Mouse (Mus musculus) stomach, embryonic 15.5 days (tissue): ENCODE measurements around the gene Cldn15. TPM values are rescaled to one million over a fixed set of nuclear protein-coding genes. Genes with fewer than 3 reads are reported as not detected.
A peak's percentile ranks its signal among the peaks of the same experiment; 100 is the strongest.

Source experiments
- ATAC-seq: fragments of 200-750 bp; cut with Nextera tagmentation; 2 replicates; pipeline ENCODE4 v1.8.0; 2017; ENCODE audit warnings: low read depth, moderate number of reproducible peaks, moderate TSS enrichment; ENCODE audit not compliant: insufficient read depth, low FRiP score
- H3K27ac ChIP-seq: fragments of 300-500 bp; sonication (generic); 2 replicates; pipeline ENCODE4 v1.5.1; 2015; ENCODE audit warnings: mild to moderate bottlenecking, inconsistent platforms
- H3K27me3 ChIP-seq: fragments of 300-500 bp; sonication (generic); replicated peaks from 2 replicates; pipeline ENCODE4 v1.6.1; 2015; ENCODE audit warnings: inconsistent platforms
- H3K36me3 ChIP-seq: fragments of 300-500 bp; sonication (generic); 2 replicates; pipeline ENCODE4 v1.6.1; 2015; ENCODE audit warnings: inconsistent platforms
- H3K4me1 ChIP-seq: fragments of 300-500 bp; sonication (generic); 2 replicates; pipeline ENCODE4 v1.6.1; 2015; ENCODE audit warnings: inconsistent platforms
- H3K4me2 ChIP-seq: fragments of 300-500 bp; sonication (generic); 2 replicates; pipeline ENCODE4 v1.6.1; 2015; ENCODE audit warnings: mild to moderate bottlenecking, inconsistent platforms
- H3K4me3 ChIP-seq: fragments of 300-500 bp; sonication (generic); replicated peaks from 2 replicates; pipeline ENCODE4 v1.5.1; 2015; ENCODE audit warnings: inconsistent platforms
- H3K9ac ChIP-seq: fragments of 300-500 bp; sonication (generic); 2 replicates; pipeline ENCODE4 v1.6.1; 2015; ENCODE audit warnings: inconsistent platforms
- H3K9me3 ChIP-seq: fragments of 300-500 bp; sonication (generic); 2 replicates; pipeline ENCODE4 v1.6.1; 2016; ENCODE audit warnings: inconsistent platforms
- whole genome bisulfite sequencing: fragments of 180-500 bp; shearing (Covaris S2); methylation state at CpG from one replicate; pipeline ENCODE4 v1.1.7; 2015; 5-methylcytosine and 5-hydroxymethylcytosine counted together
- polyA plus RNA-seq: library from polyadenylated mRNA; unstranded; fragments of >200 nt; fragmentation: Nextera tagmentation; extraction: Ambion mirVana; gene quantifications from 2 replicates; pipeline ENCODE4 v1.2.1, GENCODE M21; 2015

Cldn15 gene
- polyA plus RNA-seq, 1 experiment from 2014 or later: 10.8 TPM

DNA sequence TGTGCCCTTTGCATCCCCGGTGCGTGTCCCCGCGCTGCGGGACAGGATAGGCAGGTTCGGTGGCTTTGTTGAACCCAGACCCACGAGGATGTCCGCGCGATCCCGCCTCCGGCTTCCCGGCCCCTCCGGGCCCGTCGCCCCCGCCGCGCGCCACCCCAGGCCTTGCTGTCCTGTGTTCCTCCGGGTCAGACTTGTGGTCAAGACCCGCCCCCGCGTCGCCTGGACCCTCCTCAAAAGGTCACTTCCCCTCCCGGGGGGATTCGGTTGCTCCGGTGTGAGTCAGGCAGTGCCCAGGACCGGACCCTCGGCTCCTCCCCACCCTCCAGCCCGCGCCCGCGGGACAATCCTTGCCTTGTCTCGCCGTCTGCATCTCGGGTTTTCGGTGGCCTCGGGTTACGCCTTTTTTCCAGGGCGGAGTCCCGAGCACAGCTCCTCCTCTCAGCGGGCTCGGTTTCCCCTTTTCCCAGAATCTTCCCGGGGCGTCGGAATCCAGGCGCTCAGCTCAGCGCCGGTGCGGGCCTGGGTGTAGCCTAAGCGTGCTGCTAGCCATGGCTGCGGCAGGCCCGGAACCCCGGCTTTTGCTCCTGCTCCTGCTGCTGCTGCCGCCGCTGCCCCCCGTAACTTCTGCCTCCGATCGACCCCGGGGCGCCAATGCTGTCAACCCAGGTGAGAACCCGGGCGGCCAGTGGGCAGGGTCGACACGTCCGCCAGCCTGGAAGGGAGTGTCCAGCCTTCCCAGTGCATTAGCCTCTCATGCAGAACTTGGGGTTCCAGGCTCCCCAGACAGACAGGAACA, 20.9 kb downstream of the Cldn15 start:
- peak overlapping the region; percentile 88 for H3K4me2 ChIP-seq
- H3K27me3 ChIP-seq: no peaks in the 10 kb centered on the region
- peak; percentile 63 for ATAC-seq
- peaks cover 25% of the 10 kb centered on the region for H3K36me3 ChIP-seq
- under 1% methylated on average over 67 of the region's 67 CpGs for WGBS
- H3K9me3 ChIP-seq: no peaks in the 10 kb centered on the region
- H3K4me1 ChIP-seq: 0 out of 2 replicates have a peak, but pooled peaks cover 11% of the 10 kb centered on the region
- peak overlapping the region; percentile 73 for H3K9ac ChIP-seq
- peak overlapping the region; percentile 78 for H3K4me3 ChIP-seq
- peak overlapping the region; percentile 96 for H3K27ac ChIP-seq

DNA sequence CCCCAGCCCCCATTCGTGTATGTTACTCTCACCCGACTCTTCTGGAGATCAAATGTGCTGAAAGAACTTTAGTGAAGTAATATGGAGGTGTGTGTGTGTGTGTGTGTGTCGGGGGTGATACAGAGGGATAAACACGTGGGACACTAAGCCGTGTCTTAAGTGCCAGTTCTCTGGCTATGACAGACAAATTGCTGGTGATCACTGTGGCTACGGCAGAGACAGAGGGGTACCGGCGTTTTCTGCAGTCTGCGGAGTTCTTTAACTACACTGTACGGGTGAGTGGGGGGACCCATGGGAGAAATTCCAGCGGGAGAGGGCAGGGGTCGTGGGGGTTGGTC, 21.5 kb downstream of the Cldn15 start, which contains the start of gene Znhit1:
Gene Znhit1, minus strand, starts transcription at position 88 of the 338 bp plus-strand sequence.
- peak within 1 kb of the TSS; percentile 78 for H3K4me3 ChIP-seq
- H3K27ac ChIP-seq: peak within 1 kb of the TSS; percentile 96
- H3K4me1 ChIP-seq: 0 out of 2 replicates have a peak, but pooled peaks cover 11% of the 10 kb centered on the region
- 3% methylated on average over 12 of the region's 12 CpGs for WGBS
- peak within 1 kb of the TSS; percentile 88 for H3K4me2 ChIP-seq
- H3K9ac ChIP-seq: peak within 1 kb of the TSS; percentile 73
- no peak for ATAC-seq
- H3K9me3 ChIP-seq: no peaks in the 10 kb centered on the region
- peaks cover 31% of the 10 kb centered on the region for H3K36me3 ChIP-seq
- H3K27me3 ChIP-seq: no peaks in the 10 kb centered on the region

DNA sequence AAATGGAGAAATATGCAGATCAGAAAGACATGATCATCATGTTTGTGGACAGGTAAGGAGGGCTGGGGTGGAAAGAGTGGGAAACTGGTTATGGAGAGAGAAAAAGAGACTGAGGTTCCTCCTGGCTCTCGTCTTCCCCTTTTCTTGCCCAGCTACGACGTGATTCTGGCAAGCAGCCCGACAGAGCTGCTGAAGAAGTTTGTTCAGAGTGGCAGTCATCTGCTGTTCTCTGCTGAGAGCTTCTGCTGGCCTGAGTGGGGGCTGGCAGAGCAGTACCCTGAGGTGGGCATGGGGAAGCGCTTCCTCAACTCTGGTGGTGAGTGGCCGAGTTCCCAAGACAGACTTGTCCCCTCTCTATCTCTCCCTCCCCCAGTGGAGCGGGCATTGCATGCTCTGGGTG, 22.0 kb downstream of the Cldn15 start:
- H3K27me3 ChIP-seq: no peaks in the 10 kb centered on the region
- no peak overlapping the region for H3K9ac ChIP-seq
- H3K4me3 ChIP-seq: peak overlapping the region; percentile 78
- peaks cover 34% of the 10 kb centered on the region for H3K36me3 ChIP-seq
- H3K27ac ChIP-seq: no peak overlapping the region
- no peaks in the 10 kb centered on the region for H3K9me3 ChIP-seq
- H3K4me2 ChIP-seq: peak overlapping the region; percentile 88
- H3K4me1 ChIP-seq: 0 out of 2 replicates have a peak, but pooled peaks cover 11% of the 10 kb centered on the region
- ATAC-seq: no peak
- 45% methylated on average over 7 of the region's 7 CpGs for WGBS

DNA sequence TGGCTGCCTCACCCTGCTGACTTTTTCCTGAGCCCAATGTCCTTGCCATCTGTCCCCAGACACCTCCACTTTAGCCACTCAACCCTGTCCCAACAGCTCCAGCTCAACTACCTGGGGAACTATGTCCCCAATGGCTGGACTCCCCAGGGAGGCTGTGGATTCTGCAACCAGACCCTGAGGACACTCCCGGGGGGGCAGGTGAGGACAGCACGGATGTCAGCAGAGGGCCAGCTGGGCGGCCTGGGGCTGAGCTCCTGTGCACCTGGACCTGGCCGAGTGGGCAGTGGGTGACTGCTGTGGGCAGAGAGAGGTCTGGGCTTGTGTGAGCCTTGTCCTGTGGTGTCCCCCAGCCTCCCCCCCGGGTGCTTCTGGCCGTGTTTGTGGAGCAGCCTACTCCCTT, 23.4 kb downstream of the Cldn15 start:
- ATAC-seq: no peak
- Histone ChIP-seq H3K36me3 (peaks cover 41% of the 10 kb centered on the region), H3K27ac (no peak overlapping the region), H3K4me1 (0 out of 2 replicates have a peak, but pooled peaks cover 11% of the 10 kb centered on the region), H3K27me3 (no peaks in the 10 kb centered on the region), H3K4me3 (no peak overlapping the region), H3K4me2 (no peak overlapping the region), H3K9me3 (no peaks in the 10 kb centered on the region), H3K9ac (no peak overlapping the region)
- WGBS: 92% methylated on average over 6 of the region's 6 CpGs

DNA sequence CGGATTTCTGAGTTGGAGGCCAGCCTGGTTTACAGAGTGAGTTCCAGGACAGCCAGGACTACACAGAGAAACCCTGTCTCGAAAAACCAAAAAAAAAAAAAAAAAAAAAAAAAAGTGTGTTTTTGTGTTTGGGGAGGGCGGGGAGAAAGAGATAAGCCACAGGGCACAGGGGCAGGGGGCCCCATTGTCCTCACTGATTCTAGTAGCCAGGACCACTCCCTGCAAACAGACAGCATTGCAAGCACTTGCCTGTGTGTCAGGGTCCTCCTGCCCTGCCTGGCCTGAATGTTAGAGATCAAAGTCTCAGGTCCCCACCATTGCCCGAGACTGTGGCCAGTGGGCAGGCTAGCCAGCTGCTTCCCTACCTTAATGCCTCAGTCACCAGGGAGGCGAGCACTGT, 33.0 kb downstream of the Cldn15 start:
- H3K36me3 ChIP-seq: peaks cover 11% of the 10 kb centered on the region
- H3K9ac ChIP-seq: no peak overlapping the region
- H3K4me2 ChIP-seq: no peak overlapping the region
- no peaks in the 10 kb centered on the region for H3K27me3 ChIP-seq
- H3K4me3 ChIP-seq: no peak overlapping the region
- 65% methylated on average over 4 of the region's 5 CpGs for whole genome bisulfite sequencing
- ATAC-seq: no peak
- no peak overlapping the region for H3K27ac ChIP-seq
- no peaks in the 10 kb centered on the region for H3K9me3 ChIP-seq
- 0 out of 2 replicates have a peak, but pooled peaks cover 6% of the 10 kb centered on the region for H3K4me1 ChIP-seq

DNA sequence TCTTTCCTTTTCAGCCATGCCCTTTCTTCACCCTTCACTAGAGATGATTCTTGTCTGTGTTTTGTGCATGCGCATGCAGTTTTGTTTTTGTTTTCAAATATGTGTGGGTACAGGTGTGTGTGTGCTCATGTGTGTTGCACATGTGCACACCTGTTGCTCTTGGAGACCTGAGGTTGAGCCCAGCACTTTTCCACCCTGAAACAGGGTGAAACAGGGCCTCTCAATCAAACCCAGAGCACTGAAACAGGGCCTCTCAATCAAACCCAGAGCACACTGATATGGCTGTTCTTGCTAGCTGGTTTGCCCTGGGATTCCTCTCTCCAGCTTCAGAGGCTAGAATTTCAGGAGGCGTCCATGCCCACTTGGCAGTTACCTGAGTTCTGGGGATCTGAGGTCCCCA, 34.2 kb downstream of the Cldn15 start:
- H3K36me3 ChIP-seq: peaks cover 4% of the 10 kb centered on the region
- WGBS: 71% methylated on average over 2 of the region's 2 CpGs
- H3K27ac ChIP-seq: no peak overlapping the region
- no peaks in the 10 kb centered on the region for H3K9me3 ChIP-seq
- H3K4me3 ChIP-seq: no peak overlapping the region
- 0 out of 2 replicates have a peak, but pooled peaks cover 6% of the 10 kb centered on the region for H3K4me1 ChIP-seq
- no peak overlapping the region for H3K9ac ChIP-seq
- H3K4me2 ChIP-seq: no peak overlapping the region
- no peak for ATAC-seq
- H3K27me3 ChIP-seq: no peaks in the 10 kb centered on the region

DNA sequence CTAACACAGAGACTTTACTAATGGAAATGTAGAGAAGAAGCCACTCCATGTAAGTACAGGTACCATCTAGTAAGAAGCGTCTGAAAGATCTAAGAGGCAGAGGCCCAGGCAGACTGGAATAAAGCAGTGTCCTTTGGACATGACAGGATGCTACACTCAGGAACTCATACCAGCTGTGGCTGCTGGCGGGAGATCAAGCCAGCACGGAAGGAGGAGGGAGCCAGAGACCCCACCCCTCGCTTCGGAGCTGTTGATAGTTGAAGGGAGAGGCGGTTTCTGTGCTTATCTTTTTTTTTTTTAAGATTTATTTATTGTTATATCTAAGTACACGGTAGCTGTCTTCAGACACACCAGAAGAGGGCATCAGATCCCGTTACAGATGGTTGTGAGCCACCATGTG, 40.9 kb downstream of the Cldn15 start:
- Histone ChIP-seq H3K4me2 (no peak overlapping the region), H3K4me3 (no peak overlapping the region), H3K27ac (no peak overlapping the region), H3K27me3 (no peaks in the 10 kb centered on the region), H3K9ac (no peak overlapping the region), H3K9me3 (no peaks in the 10 kb centered on the region), H3K36me3 (no peaks in the 10 kb centered on the region), H3K4me1 (no peaks in the 10 kb centered on the region)
- WGBS: 39% methylated on average over 8 of the region's 8 CpGs
- no peak for ATAC-seq

DNA sequence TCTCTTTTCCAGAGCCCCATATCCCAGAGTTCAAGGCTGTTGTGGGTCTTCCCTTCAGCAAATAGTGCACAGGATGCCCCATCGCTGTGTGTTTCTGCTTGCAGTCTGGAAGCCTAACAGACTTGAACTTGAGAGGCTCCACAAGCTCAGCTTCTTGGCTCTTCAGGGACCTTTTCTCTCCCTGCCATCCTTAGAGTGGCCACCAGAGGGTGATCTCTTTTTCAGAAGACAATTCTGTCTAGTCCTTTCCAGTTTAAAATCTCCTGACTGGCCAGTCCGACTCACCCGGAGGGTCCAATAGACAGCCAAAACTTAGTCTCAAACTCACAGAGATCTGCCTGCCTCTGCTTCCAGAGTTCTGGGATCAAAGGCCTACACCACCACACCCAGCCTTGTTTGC, 43.6 kb downstream of the Cldn15 start:
- Histone ChIP-seq H3K27me3 (no peaks in the 10 kb centered on the region), H3K4me1 (no peaks in the 10 kb centered on the region), H3K4me2 (no peak overlapping the region), H3K9me3 (no peaks in the 10 kb centered on the region), H3K9ac (no peak overlapping the region), H3K4me3 (no peak overlapping the region), H3K36me3 (no peaks in the 10 kb centered on the region), H3K27ac (no peak overlapping the region)
- ATAC-seq: no peak
- 31% methylated on average over 3 of the region's 3 CpGs for WGBS

DNA sequence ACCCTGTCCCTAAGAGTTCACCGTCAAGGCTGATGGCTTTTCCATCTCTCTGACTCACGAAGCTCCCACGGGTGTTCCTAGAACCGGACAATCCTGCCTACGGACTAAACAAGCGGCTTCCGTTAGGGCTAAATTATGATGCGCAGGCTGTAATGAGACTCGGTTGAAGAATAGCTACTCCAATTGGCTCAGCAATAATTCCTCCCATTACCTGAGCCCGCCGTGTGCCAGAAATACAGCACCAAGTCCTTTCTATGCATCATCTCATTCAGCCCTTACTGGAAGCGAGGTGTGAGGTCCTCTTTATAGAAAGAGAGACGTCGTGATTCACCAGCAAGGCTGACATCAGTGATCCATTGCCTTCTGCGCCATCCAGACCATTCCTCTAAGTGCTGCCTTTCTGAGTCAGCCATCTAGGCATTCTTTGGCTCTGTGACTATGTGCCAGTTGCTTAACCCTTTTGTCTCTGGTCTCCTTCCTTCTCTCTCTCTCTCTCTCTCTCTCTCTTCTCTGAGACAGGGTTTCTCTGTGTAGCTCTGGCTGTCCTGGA, 46.1 kb downstream of the Cldn15 start:
- ATAC-seq: no peak
- Histone ChIP-seq H3K4me1 (no peaks in the 10 kb centered on the region), H3K4me3 (no peak overlapping the region), H3K36me3 (no peaks in the 10 kb centered on the region), H3K27me3 (no peaks in the 10 kb centered on the region), H3K9ac (no peak overlapping the region), H3K4me2 (no peak overlapping the region), H3K27ac (no peak overlapping the region), H3K9me3 (no peaks in the 10 kb centered on the region)
- WGBS: 72% methylated on average over 15 of the region's 15 CpGs

DNA sequence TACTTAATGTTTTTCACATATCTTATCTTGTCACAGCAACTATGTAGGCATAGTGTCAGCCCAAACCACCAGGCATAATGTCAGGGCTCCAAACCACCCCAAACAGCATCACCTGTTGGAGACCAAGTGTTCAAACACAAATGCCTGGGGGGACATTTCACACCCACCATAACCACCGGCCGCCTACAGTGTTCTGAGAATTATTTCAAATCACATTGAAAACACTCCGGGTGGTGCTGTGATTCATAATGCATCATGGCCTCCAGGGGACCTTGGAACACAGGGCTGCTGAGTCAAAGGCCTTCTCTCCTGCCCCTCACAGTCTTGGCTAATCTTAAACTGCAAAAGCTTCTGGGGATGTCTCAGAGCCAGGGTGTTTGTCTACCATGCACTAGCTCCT, 49.5 kb downstream of the Cldn15 start:
- H3K4me2 ChIP-seq: no peak overlapping the region
- WGBS: 91% methylated on average over 3 of the region's 3 CpGs
- H3K9ac ChIP-seq: no peak overlapping the region
- no peaks in the 10 kb centered on the region for H3K4me1 ChIP-seq
- no peak overlapping the region for H3K4me3 ChIP-seq
- no peaks in the 10 kb centered on the region for H3K27me3 ChIP-seq
- no peaks in the 10 kb centered on the region for H3K36me3 ChIP-seq
- no peak overlapping the region for H3K27ac ChIP-seq
- H3K9me3 ChIP-seq: no peaks in the 10 kb centered on the region
- ATAC-seq: no peak

DNA sequence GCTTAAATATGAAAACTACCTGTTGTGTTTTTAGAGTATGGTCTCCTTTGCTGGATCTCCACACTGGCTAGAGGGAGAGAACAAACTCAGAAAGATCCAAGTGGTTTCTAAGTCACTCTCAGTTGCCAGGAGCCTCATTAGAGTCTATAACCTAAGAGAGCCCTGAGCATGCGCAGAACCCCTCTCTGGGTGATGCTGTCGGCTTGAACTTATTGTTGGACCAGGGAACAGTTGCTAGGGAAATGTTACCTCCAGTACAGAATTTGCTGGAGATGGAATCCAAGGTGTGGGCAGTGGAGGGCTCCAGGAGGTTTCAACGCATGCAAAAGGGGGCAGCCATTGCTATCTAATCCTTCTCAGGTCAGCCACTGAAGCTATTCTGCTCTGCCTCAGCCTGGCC, 57.9 kb downstream of the Cldn15 start:
- 42% methylated on average over 3 of the region's 3 CpGs for WGBS
- Histone ChIP-seq H3K27me3 (peaks cover 52% of the 10 kb centered on the region), H3K9ac (no peak overlapping the region), H3K36me3 (no peaks in the 10 kb centered on the region), H3K27ac (no peak overlapping the region), H3K9me3 (no peaks in the 10 kb centered on the region), H3K4me1 (peaks cover 6% of the 10 kb centered on the region; the same call in 1 of the 2 replicates), H3K4me3 (no peak overlapping the region), H3K4me2 (no peak overlapping the region)
- ATAC-seq: no peak

DNA sequence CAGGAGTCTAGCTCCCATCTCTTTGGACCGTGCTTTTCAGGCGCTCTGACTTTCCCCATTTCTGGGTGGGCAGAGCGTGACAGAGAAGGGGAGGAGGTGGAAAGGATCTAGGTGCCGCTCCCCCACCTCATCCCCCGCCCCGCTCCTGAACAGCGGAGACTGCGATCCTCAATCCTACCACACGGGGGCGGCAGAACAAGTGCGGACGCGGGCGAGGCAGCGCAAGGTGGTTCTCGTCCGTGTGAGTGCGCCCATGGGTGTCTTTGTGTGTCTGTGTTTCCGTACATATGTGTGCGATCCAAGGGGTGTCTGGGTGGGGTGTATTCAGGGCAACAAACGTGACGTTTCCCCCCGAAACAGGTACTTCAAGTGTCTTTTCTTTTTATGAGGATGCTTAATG, 58.7 kb downstream of the Cldn15 start:
- ATAC-seq: no peak
- Histone ChIP-seq H3K36me3 (no peaks in the 10 kb centered on the region), H3K4me2 (no peak overlapping the region), H3K4me3 (no peak overlapping the region), H3K27ac (no peak overlapping the region), H3K4me1 (peaks cover 13% of the 10 kb centered on the region), H3K9ac (no peak overlapping the region), H3K9me3 (no peaks in the 10 kb centered on the region), H3K27me3 (peaks cover 59% of the 10 kb centered on the region)
- under 1% methylated on average over 23 of the region's 23 CpGs for WGBS
